Mouse (Mus musculus) heart, adult 2 months (tissue): ENCODE results near the gene Prpf39. TPM values are rescaled to one million over a fixed set of nuclear protein-coding genes. Genes with fewer than 3 reads are reported as not detected.

ENCODE experiments used
- DNase-seq, 2 experiments: peaks; one replicate each; pipeline ENCODE4 v3.0.0; 2021
- H3K27ac ChIP-seq: fragments of 200-600 bp; 2 replicates; pipeline ENCODE4 v1.8.1; 2022
- H3K27me3 ChIP-seq: fragments of 200-500 bp; 2 replicates; pipeline ENCODE4 v1.6.1; 2012; ENCODE audit warnings: mild to moderate bottlenecking, low read length, inconsistent platforms, mixed read lengths; ENCODE audit not compliant: control insufficient read depth, insufficient read depth
- H3K36me3 ChIP-seq: fragments of 200-500 bp; 2 replicates; pipeline ENCODE4 v1.6.1; 2012; ENCODE audit warnings: low read length, inconsistent platforms; ENCODE audit not compliant: control insufficient read depth, insufficient read depth
- H3K4me1 ChIP-seq: fragments of 200-500 bp; 2 replicates; pipeline ENCODE4 v1.6.1; 2011; ENCODE audit warnings: low read length; ENCODE audit not compliant: control insufficient read depth, insufficient read depth
- H3K4me3 ChIP-seq: fragments of 200-600 bp; 2 replicates; pipeline ENCODE4 v1.8.1; 2022
- H3K79me2 ChIP-seq: fragments of 200-500 bp; replicated peaks from 2 replicates; pipeline ENCODE4 v1.6.1; 2012; ENCODE audit warnings: mild to moderate bottlenecking, inconsistent platforms, low read length, moderate library complexity, mixed read lengths; ENCODE audit not compliant: control insufficient read depth, insufficient read depth
- H3K9ac ChIP-seq: fragments of 200-500 bp; 2 replicates; pipeline ENCODE4 v1.6.1; 2012; ENCODE audit warnings: low read depth, mild to moderate bottlenecking, control low read depth, inconsistent platforms, low read length, mixed read lengths
- CTCF ChIP-seq: fragments of 200-600 bp; IDR thresholded peaks from 2 replicates; pipeline ENCODE4 v1.8.1; 2022; ENCODE audit warnings: antibody characterized with exemption, mild to moderate bottlenecking, moderate library complexity
- EP300 ChIP-seq: fragments of 200-500 bp; IDR thresholded peaks from 2 replicates; pipeline ENCODE4 v1.6.1; 2011; ENCODE audit warnings: low read depth, low read length, control low read depth; ENCODE audit not compliant: insufficient read depth
- POLR2A ChIP-seq: fragments of 200-500 bp; IDR thresholded peaks from 2 replicates; pipeline ENCODE4 v1.6.1; 2011; ENCODE audit warnings: mild to moderate bottlenecking, low read depth, low read length, control low read depth; ENCODE audit not compliant: insufficient read depth
- WGBS: fragments of 180-500 bp; shearing (Covaris S2); methylation state at CpG from one replicate; pipeline ENCODE4 v1.1.7; 2018; 5-methylcytosine and 5-hydroxymethylcytosine counted together
- intact Hi-C: fragments of 180-260 bp; cut with DNase I; formaldehyde crosslinking; loops from one replicate; pipeline ENCODE4 v1.15.1; 2025
- polyA plus RNA-seq: library from polyadenylated mRNA; depleted of rRNA; stranded (reverse); fragments of >200 nt; gene quantifications from 2 replicates; pipeline ENCODE4 v1.2.3, GENCODE M21; 2012
- total RNA-seq, 2 experiments: library from RNA; stranded (reverse); gene quantifications; 2 replicates each; pipeline ENCODE4 v1.2.3; 2021

Prpf39 gene
- total and polyA plus RNA-seq, 3 experiments: 6.2 to 12.9 (median 11.1) TPM

GRCm38 (mm10) chr12:65037546-65037937 lies 1.4 kb downstream of the Prpf39 start:
- Histone ChIP-seq H3K79me2 (peaks cover 7% of the 10 kb centered on the region), H3K4me3 (peak overlapping the region; percentile 96), H3K27ac (peak overlapping the region; percentile 96; the same call in 1 of the 2 replicates), H3K27me3 (no peaks in the 10 kb centered on the region), H3K4me1 (peaks cover 11% of the 10 kb centered on the region), H3K9ac (no peak overlapping the region), H3K36me3 (peaks cover 25% of the 10 kb centered on the region)
- TF ChIP-seq CTCF: no peak
- no peak for TF ChIP-seq EP300
- TF ChIP-seq POLR2A: no peak
- intact Hi-C loops: loop anchor here (5.0 kb wide), 2 partner anchors 35 to 70 kb away; partner anchors contain the start of genes Fkbp3, Klhl28 and Togaram1
- DNase-seq: no peak
- 3% methylated on average over 4 of the region's 4 CpGs for WGBS

- no peak overlapping the region for H3K27ac ChIP-seq
- no peak overlapping the region for H3K4me3 ChIP-seq
- no peak for DNase-seq
- no peaks in the 10 kb centered on the region for H3K4me1 ChIP-seq
- TF ChIP-seq EP300 (no peak), POLR2A (no peak), CTCF (no peak)
- intact Hi-C loops: no loop called here
- peaks cover 10% of the 10 kb centered on the region for H3K36me3 ChIP-seq
- H3K9ac ChIP-seq: no peak overlapping the region
- no peaks in the 10 kb centered on the region for H3K27me3 ChIP-seq
- no peaks in the 10 kb centered on the region for H3K79me2 ChIP-seq
Measured at GRCm38 (mm10) chr12:65048799-65049198, 12.7 kb downstream of the Prpf39 start.

- no peak for DNase-seq
- no peak overlapping the region for H3K9ac ChIP-seq
- no peaks in the 10 kb centered on the region for H3K4me1 ChIP-seq
- H3K4me3 ChIP-seq: no peak overlapping the region
- H3K36me3 ChIP-seq: peaks cover 19% of the 10 kb centered on the region
- TF ChIP-seq POLR2A (no peak), EP300 (no peak), CTCF (no peak)
- intact Hi-C loops: no loop called here
- no peak overlapping the region for H3K27ac ChIP-seq
- 71% methylated on average over 2 of the region's 2 CpGs for WGBS
- no peaks in the 10 kb centered on the region for H3K79me2 ChIP-seq
- no peaks in the 10 kb centered on the region for H3K27me3 ChIP-seq
Measured at GRCm38 (mm10) chr12:65058203-65058602, 22.1 kb downstream of the Prpf39 start.

GRCm38 (mm10) chr12:65061082-65061481 lies 24.9 kb downstream of the Prpf39 start:
- Histone ChIP-seq H3K9ac (no peak overlapping the region), H3K4me3 (no peak overlapping the region), H3K79me2 (no peaks in the 10 kb centered on the region), H3K36me3 (peaks cover 38% of the 10 kb centered on the region), H3K27me3 (no peaks in the 10 kb centered on the region), H3K4me1 (no peaks in the 10 kb centered on the region; the same call in none of the 2 replicates), H3K27ac (no peak overlapping the region)
- no peak for DNase-seq
- TF ChIP-seq POLR2A: no peak
- intact Hi-C loops: no loop called here

- H3K9ac ChIP-seq: no peak overlapping the region
- H3K4me1 ChIP-seq: peaks cover 11% of the 10 kb centered on the region
- H3K79me2 ChIP-seq: no peaks in the 10 kb centered on the region
- TF ChIP-seq EP300 (no peak), CTCF (no peak), POLR2A (no peak)
- intact Hi-C loops: no loop called here
- 25% methylated on average over 2 of the region's 2 CpGs for WGBS
- no peaks in the 10 kb centered on the region for H3K27me3 ChIP-seq
- H3K36me3 ChIP-seq: peaks cover 61% of the 10 kb centered on the region
- no peak overlapping the region for H3K27ac ChIP-seq
- no peak overlapping the region for H3K4me3 ChIP-seq
- DNase-seq: no peak
Measured at GRCm38 (mm10) chr12:65065241-65065640, 29.1 kb downstream of the Prpf39 start.

- no peak overlapping the region; the same call in 1 of the 2 replicates for H3K27ac ChIP-seq
- TF ChIP-seq CTCF (no peak), EP300 (no peak), POLR2A (no peak)
- WGBS: 4% methylated on average over 3 of the region's 3 CpGs
Measured at GRCm38 (mm10) chr12:65066234-65066633, 30.1 kb downstream of the Prpf39 start.

More at GRCm38 (mm10) chr12:65066234-65066633, 30.1 kb downstream of the Prpf39 start:
- intact Hi-C loops: no loop called here
- Histone ChIP-seq H3K4me1 (peaks cover 11% of the 10 kb centered on the region), H3K9ac (no peak overlapping the region), H3K4me3 (no peak overlapping the region), H3K79me2 (no peaks in the 10 kb centered on the region), H3K36me3 (peaks cover 60% of the 10 kb centered on the region), H3K27me3 (no peaks in the 10 kb centered on the region)
- no peak for DNase-seq
